In genomic region chr9:112117632-112118410, GRCm38 (mm10) we compare ENCODE assay signal across 8 mouse cellular contexts.
DNase-seq lines count a peak whose midpoint lies in the region; ATAC-seq and TF ChIP-seq lines count a peak whose summit lies in the region.

No protein-coding gene starts in this region.

- H3K27me3 ChIP-seq in kidney, postnatal 0 days (ENCODE audit: insufficient read depth, low read length) = peaks cover 10% of the 10 kb centered on the region; the same call in 1 of the 2 replicates
- peaks cover 7% of the 10 kb centered on the region; the same call in 1 of the 2 replicates for H3K27me3 ChIP-seq in embryonic facial prominence, embryonic 12.5 days
- peaks cover 34% of the 10 kb centered on the region for H3K27me3 ChIP-seq in hindbrain, embryonic 10.5 days (ENCODE audit: insufficient read depth, poor library complexity, severe bottlenecking)
- peaks cover 3% of the 10 kb centered on the region for H3K27me3 ChIP-seq in midbrain, embryonic 13.5 days

- no peak overlapping the region for H3K4me3 ChIP-seq in kidney, postnatal 0 days (replicated peaks; ENCODE audit: low read depth, low read length)
- peak overlapping the region; percentile 31 for H3K4me3 ChIP-seq in embryonic facial prominence, embryonic 12.5 days
- peak overlapping the region; percentile 47 for H3K4me3 ChIP-seq in hindbrain, embryonic 10.5 days
- peak overlapping the region; percentile 32 for H3K4me3 ChIP-seq in midbrain, embryonic 13.5 days (replicated peaks)

- no peak overlapping the region for H3K27ac ChIP-seq in kidney, postnatal 0 days
- no peak overlapping the region for H3K27ac ChIP-seq in embryonic facial prominence, embryonic 12.5 days
- peak overlapping the region; percentile 69; the same call in 1 of the 2 replicates for H3K27ac ChIP-seq in hindbrain, embryonic 10.5 days
- H3K27ac ChIP-seq in midbrain, embryonic 13.5 days = peak overlapping the region; percentile 71

- DNase-seq in kidney, postnatal 0 days (ENCODE audit: low spot score) = no peak
- no peak for DNase-seq in kidney, adult 18-20 months
- no peak for DNase-seq in hindbrain, embryonic 10.5 days (ENCODE audit: low spot score)
- no peak for DNase-seq in adipocyte (ENCODE audit: low spot score)
- no peak for DNase-seq in cerebellum, postnatal 10 days
- no peak for DNase-seq in frontal cortex, adult 2 months (ENCODE audit: extremely low spot score in 1 of 2, low spot score in 1 of 2)

- 40% methylated on average over 15 of the region's 15 CpGs for WGBS in kidney, postnatal 0 days
- WGBS in embryonic facial prominence, embryonic 12.5 days = 17% methylated on average over 15 of the region's 15 CpGs
- 25% methylated on average over 15 of the region's 15 CpGs for WGBS in hindbrain, embryonic 10.5 days
- WGBS in midbrain, embryonic 13.5 days = 12% methylated on average over 15 of the region's 15 CpGs

- H3K36me3 ChIP-seq in kidney, postnatal 0 days (ENCODE audit: insufficient read depth, low read length) = no peaks in the 10 kb centered on the region
- H3K36me3 ChIP-seq in embryonic facial prominence, embryonic 12.5 days = no peaks in the 10 kb centered on the region
- no peaks in the 10 kb centered on the region for H3K36me3 ChIP-seq in hindbrain, embryonic 10.5 days
- no peaks in the 10 kb centered on the region for H3K36me3 ChIP-seq in midbrain, embryonic 13.5 days

- TF ChIP-seq CTCF in kidney, postnatal 0 days (IDR thresholded peaks at IDR 0.05; ENCODE audit: low read depth) = no peak

- H3K4me2 ChIP-seq in kidney, postnatal 0 days (ENCODE audit: low read length) = peak overlapping the region; percentile 54
- peak overlapping the region; percentile 67 for H3K4me2 ChIP-seq in embryonic facial prominence, embryonic 12.5 days (replicated peaks)
- peak overlapping the region; percentile 61 for H3K4me2 ChIP-seq in midbrain, embryonic 13.5 days (replicated peaks)

- no peaks in the 10 kb centered on the region for H3K9me3 ChIP-seq in kidney, postnatal 0 days (replicated peaks; ENCODE audit: low read length)
- no peaks in the 10 kb centered on the region for H3K9me3 ChIP-seq in embryonic facial prominence, embryonic 12.5 days
- H3K9me3 ChIP-seq in hindbrain, embryonic 10.5 days = no peaks in the 10 kb centered on the region
- H3K9me3 ChIP-seq in midbrain, embryonic 13.5 days = no peaks in the 10 kb centered on the region

- H3K4me1 ChIP-seq in kidney, postnatal 0 days (replicated peaks; ENCODE audit: insufficient read depth, low read length) = no peaks in the 10 kb centered on the region
- peaks cover 7% of the 10 kb centered on the region; the same call in 1 of the 2 replicates for H3K4me1 ChIP-seq in embryonic facial prominence, embryonic 12.5 days
- H3K4me1 ChIP-seq in hindbrain, embryonic 10.5 days (replicated peaks) = peaks cover 18% of the 10 kb centered on the region
- peaks cover 26% of the 10 kb centered on the region for H3K4me1 ChIP-seq in midbrain, embryonic 13.5 days (replicated peaks)

- no peak overlapping the region for H3K9ac ChIP-seq in kidney, postnatal 0 days (ENCODE audit: low read depth, low read length)
- H3K9ac ChIP-seq in embryonic facial prominence, embryonic 12.5 days = 0 out of 2 replicates have a peak overlapping the region, but pooled peaks have one; percentile 38
- peak overlapping the region; percentile 50; the same call in 1 of the 2 replicates for H3K9ac ChIP-seq in midbrain, embryonic 13.5 days (replicated peaks)

- no peak for ATAC-seq in kidney, postnatal 0 days (replicated peaks; ENCODE audit: low FRiP score, low read depth)
- no peak for ATAC-seq in embryonic facial prominence, embryonic 12.5 days (ENCODE audit: insufficient number of reproducible peaks, insufficient read depth, low FRiP score, low TSS enrichment)
- no peak for ATAC-seq in midbrain, embryonic 13.5 days

Comparison
In these comparisons a context has a peak if more than half of its experiments do, and no peak if none do; other contexts are left out.
1. H3K27ac ChIP-seq: peak in hindbrain, embryonic 10.5 days (single experiment) and midbrain, embryonic 13.5 days (single experiment); none in kidney, postnatal 0 days (single experiment) and embryonic facial prominence, embryonic 12.5 days (single experiment).
2. Peak in every context shown above with its lines, with median percentiles within 50 percentile points of each other: H3K4me2 ChIP-seq.